Mouse (Mus musculus): Measurements from ENCODE around the gene Rab11fip3.

GRCm38 (mm10) chr17:26028261-26028660, 41.1 kb downstream of the Rab11fip3 start:
- TF ChIP-seq POLR2A (IDR thresholded peaks at IDR 0.05; ENCODE audit: insufficient read depth, low read depth, low read length) (no peak), CTCF (IDR thresholded peaks at IDR 0.05) (no peak), EP300 (IDR thresholded peaks at IDR 0.05; ENCODE audit: insufficient read depth, low read depth, low read length) (no peak)
